Mouse (Mus musculus): ENCODE measurements around the gene Ndfip2.

The Ndfip2 gene

GRCm38 (mm10) chr14:105258379-105259034 is at the start of gene Ndfip2:
TSS of gene Ndfip2 (plus strand) at chr14:105258573.
- in situ Hi-C loops (cut with MboI; ENCODE audit: low sequenced_read_pairs) = no loop called here

GRCm38 (mm10) chr14:105219525-105220376 is 38.6 kb upstream of the Ndfip2 start:
- in situ Hi-C loops (cut with MboI; ENCODE audit: low sequenced_read_pairs) = no loop called here

- in situ Hi-C loops (cut with MboI; ENCODE audit: low sequenced_read_pairs) = no loop called here
Observed at GRCm38 (mm10) chr14:105222240-105222639, 36.1 kb upstream of the Ndfip2 start.

GRCm38 (mm10) chr14:105225790-105226189 is 32.6 kb upstream of the Ndfip2 start:
- in situ Hi-C loops (cut with MboI; ENCODE audit: low sequenced_read_pairs) = no loop called here

- in situ Hi-C loops (cut with MboI; ENCODE audit: low sequenced_read_pairs) = no loop called here
Observed at GRCm38 (mm10) chr14:105232421-105232820, 26.0 kb upstream of the Ndfip2 start.

- in situ Hi-C loops (cut with MboI; ENCODE audit: low sequenced_read_pairs) = no loop called here
Observed at GRCm38 (mm10) chr14:105236596-105236995, 21.8 kb upstream of the Ndfip2 start.

- in situ Hi-C loops (cut with MboI; ENCODE audit: low sequenced_read_pairs) = no loop called here
Observed at GRCm38 (mm10) chr14:105237736-105238135, 20.6 kb upstream of the Ndfip2 start.

GRCm38 (mm10) chr14:105238450-105239038 is 19.8 kb upstream of the Ndfip2 start:
- in situ Hi-C loops (cut with MboI; ENCODE audit: low sequenced_read_pairs) = no loop called here

- in situ Hi-C loops (cut with MboI; ENCODE audit: low sequenced_read_pairs) = no loop called here
Observed at GRCm38 (mm10) chr14:105240120-105240519, 18.3 kb upstream of the Ndfip2 start.

GRCm38 (mm10) chr14:105243805-105244443 is 14.4 kb upstream of the Ndfip2 start:
- in situ Hi-C loops (cut with MboI; ENCODE audit: low sequenced_read_pairs) = no loop called here

GRCm38 (mm10) chr14:105251038-105251437 is 7.3 kb upstream of the Ndfip2 start:
- in situ Hi-C loops (cut with MboI; ENCODE audit: low sequenced_read_pairs) = no loop called here

GRCm38 (mm10) chr14:105253304-105253703 is 5.1 kb upstream of the Ndfip2 start:
- in situ Hi-C loops (cut with MboI; ENCODE audit: low sequenced_read_pairs) = no loop called here

GRCm38 (mm10) chr14:105254401-105254800 is 4.0 kb upstream of the Ndfip2 start:
- in situ Hi-C loops (cut with MboI; ENCODE audit: low sequenced_read_pairs) = no loop called here

GRCm38 (mm10) chr14:105255620-105256019 is 2.8 kb upstream of the Ndfip2 start:
- in situ Hi-C loops (cut with MboI; ENCODE audit: low sequenced_read_pairs) = no loop called here

GRCm38 (mm10) chr14:105259035-105259880 is 885 bp downstream of the Ndfip2 start:
- in situ Hi-C loops (cut with MboI; ENCODE audit: low sequenced_read_pairs) = no loop called here

- in situ Hi-C loops (cut with MboI; ENCODE audit: low sequenced_read_pairs) = no loop called here
Observed at GRCm38 (mm10) chr14:105262923-105263322, 4.5 kb downstream of the Ndfip2 start.

GRCm38 (mm10) chr14:105267095-105267494 is 8.7 kb downstream of the Ndfip2 start:
- in situ Hi-C loops (cut with MboI; ENCODE audit: low sequenced_read_pairs) = no loop called here

GRCm38 (mm10) chr14:105272030-105272429 is 13.7 kb downstream of the Ndfip2 start:
- in situ Hi-C loops (cut with MboI; ENCODE audit: low sequenced_read_pairs) = no loop called here

GRCm38 (mm10) chr14:105272539-105272938 is 14.2 kb downstream of the Ndfip2 start:
- in situ Hi-C loops (cut with MboI; ENCODE audit: low sequenced_read_pairs) = no loop called here

GRCm38 (mm10) chr14:105275196-105275595 is 16.8 kb downstream of the Ndfip2 start:
- in situ Hi-C loops (cut with MboI; ENCODE audit: low sequenced_read_pairs) = loop anchor here (25.0 kb wide), 1 partner anchor 763 kb away; the partner anchor contains the start of gene Rnf219

All from CH12F3 (cell line).